Mouse (Mus musculus): Measurements from ENCODE around the gene Vps8.

Vps8 gene

DNA sequence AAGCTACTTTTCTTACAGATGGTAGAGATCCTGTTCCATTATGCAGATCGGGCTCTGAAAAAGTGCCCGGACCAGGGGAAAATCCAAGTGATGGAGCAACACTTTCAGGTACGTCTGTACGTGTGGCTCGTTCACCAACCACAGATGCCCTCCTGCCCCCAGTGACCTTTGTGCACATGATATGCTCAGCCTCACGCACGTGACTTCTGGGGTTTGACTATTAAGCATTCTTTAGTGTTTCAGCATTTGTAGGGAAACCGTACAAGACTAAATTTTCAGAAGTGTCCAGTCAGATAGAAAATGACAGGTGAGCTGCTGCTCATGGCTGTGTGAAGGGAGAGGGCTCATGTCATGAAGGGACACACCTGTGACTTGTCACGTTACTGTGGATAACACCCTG is 55.5 kb downstream of the Vps8 start:
- no peak for DNase-seq (ENCODE audit: low spot score)

GRCm38 (mm10) chr16:21483803-21484202 is 60.9 kb downstream of the Vps8 start:
- DNase-seq (ENCODE audit: low spot score), result no peak

DNA sequence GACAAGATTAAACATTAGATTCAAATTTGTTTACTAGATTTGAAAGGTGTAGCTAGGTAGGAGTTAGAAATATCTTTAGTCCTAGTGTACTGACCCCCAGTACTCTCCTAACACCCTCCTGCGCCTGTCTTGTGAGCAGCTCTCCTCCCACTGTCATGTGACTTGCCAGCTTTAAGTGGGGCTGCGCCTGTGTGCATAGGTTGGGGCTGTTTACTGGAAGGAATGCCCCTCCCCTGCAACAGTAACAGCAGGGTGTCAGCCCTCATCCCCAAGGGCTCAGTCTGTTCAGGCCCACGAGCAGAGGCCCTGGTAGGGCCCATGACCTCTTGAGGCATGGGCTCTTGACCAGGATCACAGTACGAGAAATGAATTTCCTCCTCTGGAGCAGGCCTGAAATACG is 62.8 kb downstream of the Vps8 start:
- no peak for DNase-seq (ENCODE audit: low spot score)

DNA sequence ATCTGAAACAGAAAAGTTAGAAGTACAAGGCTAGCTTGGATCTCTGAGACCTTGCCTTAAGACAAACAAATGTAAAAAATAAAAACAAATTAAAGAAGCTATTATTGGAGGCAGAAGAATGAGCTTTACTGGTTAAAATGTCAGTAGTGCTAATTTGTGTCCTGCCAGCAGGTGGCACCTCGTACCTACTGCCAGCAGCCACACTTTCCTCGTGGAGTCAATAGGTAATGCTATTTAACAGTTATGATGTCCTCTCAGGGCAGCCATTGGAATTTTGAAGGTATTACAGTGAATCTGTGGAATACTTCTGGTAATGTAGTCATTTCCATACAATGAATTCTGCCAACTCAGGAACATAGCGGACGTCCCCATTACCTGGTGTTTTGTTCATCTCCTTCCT is 65.5 kb downstream of the Vps8 start:
- DNase-seq (ENCODE audit: low spot score), result peak; percentile 47

GRCm38 (mm10) chr16:21492346-21492745 is 69.4 kb downstream of the Vps8 start:
- no peak for DNase-seq (ENCODE audit: low spot score)

GRCm38 (mm10) chr16:21492894-21493293 is 70.0 kb downstream of the Vps8 start:
- DNase-seq (ENCODE audit: low spot score), result no peak

DNA sequence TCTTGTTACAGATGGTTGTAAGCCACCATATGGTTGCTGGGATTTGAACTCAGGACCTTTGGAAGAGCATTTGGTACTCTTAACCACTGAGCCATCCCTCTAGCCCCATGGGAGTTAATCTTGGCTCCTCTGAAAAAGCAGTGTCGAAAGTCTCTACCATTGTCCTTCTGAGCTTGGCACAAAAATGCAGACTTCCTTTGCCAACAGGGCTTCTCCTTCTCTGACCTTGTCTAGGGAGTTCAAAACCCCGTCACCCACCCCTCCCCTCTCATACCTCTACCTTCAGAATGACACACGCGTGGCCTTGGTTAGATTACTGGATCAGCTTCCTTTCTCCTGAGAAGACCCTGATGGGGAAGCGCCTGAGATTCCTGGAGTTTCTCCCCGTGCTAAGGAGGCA is 71.8 kb downstream of the Vps8 start:
- no peak for DNase-seq (ENCODE audit: low spot score)

DNA sequence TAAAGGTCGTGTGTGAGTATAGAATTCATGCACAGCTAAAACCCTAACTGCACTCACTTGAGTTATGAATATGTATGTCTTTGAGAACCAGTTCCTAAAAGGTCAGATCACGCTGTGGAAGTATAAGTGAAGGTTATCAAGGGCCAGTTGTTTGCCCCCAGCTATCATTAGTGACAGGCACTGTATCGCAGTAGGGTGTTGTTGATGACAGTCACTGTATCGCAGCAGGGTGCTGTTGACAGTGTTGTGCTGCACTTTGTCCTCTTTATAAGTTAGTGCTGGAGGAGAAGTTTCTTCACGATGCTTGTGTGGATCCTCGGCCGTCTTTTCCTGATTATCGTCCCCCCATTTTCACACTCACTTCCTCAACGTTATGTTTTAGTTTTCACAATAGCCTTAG is 73.9 kb downstream of the Vps8 start:
- DNase-seq (ENCODE audit: low spot score), result no peak

DNA sequence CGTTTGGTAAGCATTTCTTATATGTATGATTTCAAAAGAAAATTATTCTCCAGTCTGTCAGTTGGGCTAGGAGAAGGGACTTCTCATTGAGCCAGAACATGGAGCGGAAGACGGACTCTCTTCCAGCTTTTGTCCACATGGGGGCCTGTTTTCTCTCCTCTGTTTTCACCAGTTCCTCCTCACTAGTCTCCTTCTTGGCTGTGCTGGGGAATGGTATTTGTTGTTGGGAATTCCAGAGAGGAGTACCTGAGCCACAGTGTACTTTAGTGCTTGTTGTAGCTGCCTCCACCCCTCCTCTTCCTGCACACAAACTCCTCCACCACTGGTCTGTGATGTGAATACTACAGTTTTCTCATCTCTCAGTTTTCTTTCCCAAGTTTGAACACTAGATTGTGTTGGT is 74.7 kb downstream of the Vps8 start:
- DNase-seq (ENCODE audit: low spot score), result no peak

- no peak for DNase-seq (ENCODE audit: low spot score)
These were observed 76.1 kb downstream of the Vps8 start for GRCm38 (mm10) chr16:21498984-21499383.

DNA sequence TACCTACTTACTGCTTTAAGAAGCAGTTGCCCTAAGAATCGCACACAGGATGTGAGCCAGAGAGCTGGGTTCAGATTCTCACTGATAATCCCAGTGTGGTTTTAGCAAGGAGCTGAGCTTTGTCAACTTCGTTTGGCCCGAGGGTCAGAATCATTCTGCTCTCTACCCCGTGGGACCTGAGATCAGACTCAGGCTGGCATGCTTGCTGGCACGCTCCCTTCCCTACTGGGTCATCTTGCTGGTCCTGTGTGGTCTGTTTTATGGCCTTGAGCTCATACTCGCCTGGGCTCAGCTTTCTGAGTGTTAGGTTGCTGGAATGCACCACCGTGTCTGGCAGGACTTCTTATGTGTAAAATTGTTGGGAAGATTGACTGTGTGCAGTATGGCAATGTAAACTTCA is 76.7 kb downstream of the Vps8 start:
- DNase-seq (ENCODE audit: low spot score), result no peak

DNA sequence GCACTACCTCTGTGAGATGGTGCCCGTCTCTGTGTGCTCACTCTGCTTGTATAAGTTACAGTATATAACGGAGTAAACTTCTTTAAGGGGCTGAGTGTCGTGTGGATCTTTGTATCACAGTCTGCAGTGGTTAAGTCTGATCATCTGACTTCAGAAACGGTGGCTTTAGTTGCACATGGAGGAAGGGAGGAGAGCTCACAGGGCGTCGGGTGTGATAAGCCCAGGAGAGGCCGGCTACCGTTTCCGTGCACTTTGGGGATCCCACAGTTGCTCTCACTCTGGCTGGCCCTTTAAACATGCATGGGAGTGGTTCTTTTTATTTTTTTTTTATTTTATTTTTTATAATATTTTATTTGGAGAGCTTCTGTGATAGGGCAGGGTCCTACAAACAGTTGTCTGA is 95.9 kb downstream of the Vps8 start:
- no peak for DNase-seq (ENCODE audit: low spot score)

DNA sequence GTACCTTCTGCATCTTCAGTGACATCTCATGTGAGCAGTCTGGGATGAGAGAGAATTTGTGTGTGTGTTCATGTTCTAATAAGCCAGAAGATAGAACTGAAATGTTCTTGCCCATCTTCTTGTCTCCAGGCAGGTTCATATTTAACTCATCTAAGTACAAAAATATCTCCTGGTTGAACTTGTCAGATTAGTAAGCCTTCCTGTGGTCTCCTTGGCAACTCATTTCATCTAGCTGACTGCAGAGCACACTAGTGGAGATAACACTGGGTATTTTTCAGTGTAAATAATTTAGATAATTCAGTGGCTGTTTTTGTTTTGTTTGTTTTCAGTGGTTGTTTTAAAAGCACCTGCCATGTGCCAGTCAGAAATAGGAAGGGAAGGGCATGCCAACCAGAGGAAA is 96.9 kb downstream of the Vps8 start:
- no peak for DNase-seq (ENCODE audit: low spot score)

DNA sequence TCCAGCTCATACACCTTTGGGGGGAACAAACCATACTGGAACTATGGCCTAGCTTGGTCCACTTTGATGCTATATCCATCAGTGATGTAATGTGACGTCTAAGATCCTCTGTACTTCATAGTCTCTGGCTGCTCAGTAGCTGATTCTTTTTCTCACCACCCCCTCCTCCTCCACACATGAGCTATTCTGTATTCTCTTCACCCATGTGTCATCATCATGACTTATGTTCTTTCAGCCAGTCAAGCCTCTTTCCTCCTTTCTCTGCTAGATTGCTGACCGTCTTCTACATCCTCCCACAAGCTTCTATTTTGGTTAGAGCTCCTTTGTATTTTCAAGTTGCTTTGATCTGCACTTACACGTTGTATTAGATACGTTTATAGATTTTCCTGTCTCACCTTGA is 100.8 kb downstream of the Vps8 start:
- peak; percentile 31 for DNase-seq (ENCODE audit: low spot score)

DNA sequence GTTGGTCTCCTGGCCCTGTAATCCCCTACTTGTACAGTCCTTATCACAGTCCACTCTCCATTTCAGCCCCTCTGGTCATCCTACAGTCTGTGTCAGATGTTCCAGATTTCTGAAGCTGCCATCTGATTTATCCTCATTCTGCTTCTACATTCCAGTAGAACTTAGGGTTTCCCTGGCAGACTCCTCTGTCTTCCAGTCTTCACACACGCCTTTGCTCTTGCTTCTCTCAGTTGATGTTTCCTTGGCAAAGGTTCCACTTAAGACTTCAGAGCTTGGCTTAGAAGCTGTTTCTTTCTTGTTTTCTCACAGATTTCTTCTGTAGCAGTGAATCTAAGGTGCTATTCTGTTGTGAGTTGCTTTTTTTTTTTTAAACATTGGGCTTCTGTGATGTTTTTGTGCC is 102.5 kb downstream of the Vps8 start:
- DNase-seq (ENCODE audit: low spot score), result no peak

GRCm38 (mm10) chr16:21527271-21528007 is 104.5 kb downstream of the Vps8 start:
- no peak for DNase-seq (ENCODE audit: low spot score)

- no peak for DNase-seq (ENCODE audit: low spot score)
These were observed 110.6 kb downstream of the Vps8 start for GRCm38 (mm10) chr16:21533503-21533902.

- DNase-seq (ENCODE audit: low spot score), result no peak
These were observed 113.5 kb downstream of the Vps8 start for GRCm38 (mm10) chr16:21536240-21537005.

DNA sequence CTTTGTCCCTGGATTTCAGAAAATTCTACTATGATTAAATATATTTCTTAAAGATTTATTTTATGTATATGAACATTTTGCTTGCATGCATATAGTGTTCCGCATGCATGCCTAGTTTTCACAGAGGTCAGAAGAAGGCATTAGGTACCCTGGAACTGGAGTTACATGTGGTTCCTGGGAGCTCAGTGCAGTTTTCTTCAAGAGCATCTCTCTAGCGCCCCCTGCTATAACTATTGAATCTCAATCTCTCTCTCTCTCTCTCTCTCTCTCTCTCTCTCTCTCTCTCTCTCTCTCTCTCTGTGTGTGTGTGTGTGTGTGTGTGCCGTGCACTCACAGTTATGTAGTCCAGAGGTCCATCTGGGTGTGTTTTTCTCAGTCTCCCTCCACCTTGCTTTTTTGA is 114.4 kb downstream of the Vps8 start:
- no peak for DNase-seq (ENCODE audit: low spot score)

DNA sequence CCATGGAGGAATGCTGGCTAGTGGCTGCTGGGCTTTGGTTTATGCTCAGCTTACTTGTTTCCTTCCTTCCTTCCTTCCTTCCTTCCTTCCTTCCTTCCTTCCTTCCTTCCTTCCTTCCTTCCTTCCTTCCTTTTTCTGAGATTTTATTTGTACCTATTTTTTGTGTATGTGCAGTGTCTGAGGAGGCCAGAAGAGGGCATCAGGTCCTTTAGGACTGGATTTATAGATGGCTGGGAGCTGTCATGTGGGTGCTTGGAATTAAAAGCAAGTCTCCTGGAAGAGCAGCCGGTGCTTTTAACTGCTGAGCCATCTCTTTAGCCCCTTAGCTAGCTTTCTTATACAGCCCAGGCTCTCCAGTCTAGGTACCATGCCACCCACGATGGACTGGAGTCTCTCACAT is 116.0 kb downstream of the Vps8 start:
- DNase-seq (ENCODE audit: low spot score), result no peak

DNA sequence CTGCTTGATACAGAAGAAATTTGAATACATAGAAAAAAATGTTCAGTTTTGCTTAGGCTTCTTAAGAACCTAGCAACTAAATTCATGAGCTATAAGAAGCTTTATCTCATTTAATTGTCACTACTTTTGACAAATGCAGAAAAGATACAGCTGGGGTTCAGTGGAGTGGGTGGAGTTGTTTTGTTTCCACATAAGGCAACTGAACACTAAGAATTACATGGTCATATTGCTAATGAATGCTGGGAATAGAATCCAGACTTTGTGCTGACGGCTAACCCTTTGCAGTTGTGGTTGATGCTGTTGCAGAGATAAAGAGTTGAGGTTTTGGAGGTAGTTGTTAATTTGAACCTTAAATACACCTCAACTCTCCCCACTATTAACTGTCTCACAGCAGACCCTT is 119.6 kb downstream of the Vps8 start:
- DNase-seq (ENCODE audit: low spot score), result no peak

- DNase-seq (ENCODE audit: low spot score), result no peak
These were observed 124.5 kb downstream of the Vps8 start for GRCm38 (mm10) chr16:21547446-21547845.

- no peak for DNase-seq (ENCODE audit: low spot score)
These were observed 126.8 kb downstream of the Vps8 start for GRCm38 (mm10) chr16:21549751-21550150.

DNA sequence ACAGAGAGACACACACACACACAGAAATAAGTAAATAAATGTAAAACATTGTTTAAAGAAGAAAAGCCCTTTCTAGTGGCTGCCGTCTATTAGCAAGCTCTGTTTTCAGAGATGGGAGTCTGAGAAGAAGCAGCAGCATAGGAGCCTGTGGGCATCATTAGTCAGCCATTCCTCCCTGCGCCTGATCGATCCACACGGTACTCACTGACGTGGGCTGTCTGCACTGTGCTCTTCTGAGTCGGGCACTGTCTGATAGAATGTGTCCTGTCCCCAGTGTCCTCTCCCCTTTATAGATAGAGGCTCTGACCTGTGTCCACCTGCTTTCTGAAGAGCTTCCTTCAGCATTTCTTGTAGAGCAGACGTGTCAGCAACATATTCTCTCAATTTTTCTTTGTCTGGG is 127.5 kb downstream of the Vps8 start:
- DNase-seq (ENCODE audit: low spot score), result no peak
